Mouse (Mus musculus) thymus, adult 2 months (tissue): Measurements from ENCODE around the gene Cnnm1.

Experiments
- CTCF ChIP-seq: fragments of 200-500 bp; IDR thresholded peaks from 2 replicates; pipeline ENCODE4 v1.5.1; 2012; ENCODE audit warnings: mild to moderate bottlenecking, control low read depth, low read length, moderate library complexity, borderline replicate concordance; ENCODE audit not compliant: control insufficient read depth, poor library complexity, insufficient read depth; ENCODE audit errors: extremely low read depth
- POLR2A ChIP-seq: fragments of 200-500 bp; IDR thresholded peaks from 2 replicates; pipeline ENCODE4 v1.6.1; 2012; ENCODE audit warnings: mild to moderate bottlenecking, low read length, control low read depth, moderate library complexity; ENCODE audit not compliant: control insufficient read depth, poor library complexity, insufficient read depth; ENCODE audit errors: extremely low read depth

DNA sequence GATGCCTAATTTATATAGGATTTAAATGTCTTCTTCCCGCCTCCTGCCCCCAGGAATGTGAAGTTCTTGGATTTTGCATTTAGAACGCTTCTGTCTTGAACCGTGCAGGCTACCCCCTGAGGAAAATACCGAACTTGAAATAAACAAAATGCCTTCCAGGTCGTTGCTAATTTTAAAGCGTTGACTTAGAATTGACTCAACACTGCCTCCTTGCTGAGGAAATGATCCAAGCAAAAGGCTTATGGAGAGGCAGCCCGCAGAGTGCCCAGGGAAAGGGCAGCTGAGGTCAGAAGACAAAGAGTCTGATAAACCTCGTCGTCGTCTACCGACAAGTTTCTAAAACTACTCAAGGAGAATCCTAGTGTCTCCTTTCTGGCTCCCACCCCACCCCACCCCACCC lies 86.9 kb downstream of the Cnnm1 start:
- TF ChIP-seq CTCF (no peak), POLR2A (no peak)
